Mouse (Mus musculus): ENCODE results near the gene H2-M1.

H2-M1 gene

DNA sequence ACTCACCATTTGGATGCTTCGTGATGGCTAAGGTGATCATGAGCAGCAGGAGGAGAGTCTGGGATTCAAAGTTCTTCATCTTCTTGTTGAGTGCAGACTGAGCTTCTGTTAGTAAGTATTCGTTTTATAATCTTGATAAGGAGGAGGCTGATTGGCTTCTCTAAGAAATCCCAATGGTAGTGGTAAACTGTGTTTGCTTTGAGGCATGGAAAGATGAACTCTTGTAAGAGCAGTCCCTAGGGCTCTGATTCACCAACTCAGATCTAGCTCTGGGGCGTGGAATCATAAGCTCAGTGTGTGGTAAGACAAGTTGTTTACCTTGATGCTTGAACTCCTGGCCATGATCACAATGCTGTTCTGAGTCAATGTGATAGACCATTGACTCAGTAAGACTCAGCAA is at the start of gene H2-M1:
H2-M1 (minus strand) TSS at position 101 of the 400 bp plus-strand sequence.
- no peak for DNase-seq (ENCODE audit: low read depth, low spot score)

DNA sequence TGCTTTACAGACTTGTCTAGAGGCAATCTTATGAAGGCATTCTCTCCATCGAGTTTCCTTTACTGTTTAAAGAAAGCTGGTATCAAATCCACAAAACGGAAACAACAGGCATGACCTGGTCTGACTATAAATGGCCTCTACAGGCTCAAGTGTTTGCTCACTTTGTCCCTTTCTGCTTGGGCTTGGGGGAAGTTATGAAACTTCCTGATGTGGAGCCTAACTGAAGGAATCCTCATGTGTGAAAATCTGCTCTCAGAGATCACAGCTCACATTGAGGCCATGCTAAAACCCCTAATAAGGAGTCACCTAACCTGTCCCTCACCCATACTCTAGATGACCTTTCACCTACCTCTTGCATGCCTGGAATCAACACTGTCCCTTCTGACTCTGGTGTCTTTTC is 25.7 kb upstream of the H2-M1 start:
- no peak for DNase-seq (ENCODE audit: low read depth, low spot score)

- DNase-seq (ENCODE audit: low read depth, low spot score) = no peak
Measured at GRCm38 (mm10) chr17:36642566-36642965, 29.5 kb downstream of the H2-M1 start, which contains the start of gene H2-M9. Gene H2-M9 (minus strand): TSS chr17:36642666.
